Mouse (Mus musculus) lung, postnatal 0 days (tissue): ENCODE data around the gene Gm49361.

Source experiments
- CTCF ChIP-seq: IDR thresholded peaks from 2 replicates; pipeline ENCODE4 v1.5.1; 2016; ENCODE audit warnings: antibody characterized with exemption, mild to moderate bottlenecking
- EP300 ChIP-seq: IDR thresholded peaks from 2 replicates; pipeline ENCODE4 v1.6.1; 2016; ENCODE audit warnings: antibody characterized with exemption, mild to moderate bottlenecking, control low read depth

DNA sequence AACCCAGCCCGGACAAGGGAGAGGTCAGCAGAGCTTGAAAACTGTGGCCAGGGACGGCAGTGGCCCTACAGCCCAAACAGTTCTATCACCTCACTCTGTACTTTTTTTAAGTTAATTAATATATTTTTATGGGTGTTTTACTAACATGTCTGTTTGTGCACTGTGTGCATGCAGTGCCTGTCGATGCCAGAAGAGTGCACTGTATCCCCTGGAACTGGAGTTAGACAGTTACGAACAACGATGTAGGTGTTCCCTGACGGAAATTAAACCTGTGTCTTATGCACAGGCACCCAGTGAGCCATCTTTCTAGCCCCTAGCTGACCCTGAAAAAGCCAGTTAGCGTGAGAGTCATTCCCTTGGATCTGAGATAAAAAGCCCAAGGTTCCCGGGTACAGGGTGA is 50.4 kb downstream of the Gm49361 start:
- TF ChIP-seq CTCF, result peak; percentile 71
- TF ChIP-seq EP300, result no peak
